8 mouse cellular contexts compared by ENCODE assay signal in the genomic region with DNA sequence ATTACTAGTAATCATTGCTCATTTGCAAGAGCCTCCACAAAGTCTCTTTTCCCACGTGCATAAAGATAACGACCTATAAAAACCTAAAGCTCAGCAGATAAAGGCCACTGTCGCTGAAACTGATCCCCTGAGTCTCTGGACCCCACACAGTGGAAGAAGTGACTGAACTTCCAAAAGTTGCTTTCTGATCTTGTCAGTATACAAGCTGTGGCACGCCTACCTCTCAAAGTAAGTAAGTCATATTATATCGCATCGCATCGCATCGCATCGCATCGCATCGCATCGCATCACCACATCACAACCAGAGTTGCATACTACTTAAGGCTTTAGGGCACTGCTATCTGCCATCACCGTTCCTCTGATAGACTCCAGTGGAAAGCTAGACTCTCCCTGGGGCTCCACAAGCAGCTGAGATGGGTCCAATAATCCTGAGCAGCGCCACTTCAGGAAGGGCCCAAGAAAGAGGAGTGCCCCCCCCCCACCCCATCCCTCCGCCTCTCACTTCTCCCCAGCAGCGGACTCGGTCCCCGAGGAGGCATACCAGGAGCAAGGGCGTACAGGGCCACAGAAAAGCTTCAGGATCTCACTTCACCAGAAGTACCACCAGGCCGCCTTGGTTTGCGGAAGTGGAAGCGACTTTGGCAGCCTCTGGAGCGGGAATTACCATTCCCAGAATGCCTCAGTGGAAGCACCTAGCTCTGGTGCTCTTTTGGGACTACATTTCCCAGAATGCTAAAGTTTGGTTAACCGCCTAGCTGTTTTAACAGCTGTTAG. TPM values are rescaled to one million over a fixed set of nuclear protein-coding genes. Genes with fewer than 3 reads are reported as not detected.
DNase-seq lines count a peak whose midpoint lies in the region; ATAC-seq lines count a peak whose summit lies in the region.

No protein-coding gene starts in this region.

- H3K27ac ChIP-seq in hindbrain, embryonic 12.5 days = peak overlapping the region; percentile 71; the same call in 1 of the 2 replicates
- H3K27ac ChIP-seq in lung, embryonic 16.5 days (ENCODE audit: low read length) = peak overlapping the region; percentile 88

- WGBS in hindbrain, embryonic 12.5 days = 17% methylated on average over 24 of the region's 24 CpGs
- 9% methylated on average over 24 of the region's 24 CpGs for WGBS in lung, embryonic 16.5 days

- H3K27me3 ChIP-seq in hindbrain, embryonic 12.5 days = no peaks in the 10 kb centered on the region
- no peaks in the 10 kb centered on the region for H3K27me3 ChIP-seq in lung, embryonic 16.5 days (ENCODE audit: control insufficient read depth, insufficient read depth, low read depth, low read length)

- peak overlapping the region; percentile 77 for H3K4me2 ChIP-seq in hindbrain, embryonic 12.5 days (replicated peaks)
- peak overlapping the region; percentile 81 for H3K4me2 ChIP-seq in lung, embryonic 16.5 days (ENCODE audit: low read depth, low read length)

- H3K36me3 ChIP-seq in hindbrain, embryonic 12.5 days = peaks cover 25% of the 10 kb centered on the region
- H3K36me3 ChIP-seq in lung, embryonic 16.5 days (ENCODE audit: control insufficient read depth, insufficient read depth, low read length) = peaks cover 17% of the 10 kb centered on the region

- no peaks in the 10 kb centered on the region for H3K9me3 ChIP-seq in hindbrain, embryonic 12.5 days (replicated peaks)
- H3K9me3 ChIP-seq in lung, embryonic 16.5 days (ENCODE audit: control insufficient read depth, low read length) = no peaks in the 10 kb centered on the region

- peaks cover 7% of the 10 kb centered on the region; the same call in 1 of the 2 replicates for H3K4me1 ChIP-seq in hindbrain, embryonic 12.5 days
- peaks cover 7% of the 10 kb centered on the region; the same call in 1 of the 2 replicates for H3K4me1 ChIP-seq in lung, embryonic 16.5 days (replicated peaks; ENCODE audit: control insufficient read depth, insufficient read depth, low read length)

- ATAC-seq in hindbrain, embryonic 12.5 days (ENCODE audit: low FRiP score) = peak; percentile 88
- peak; percentile 94 for ATAC-seq in lung, embryonic 16.5 days (ENCODE audit: low read depth)

- peak overlapping the region; percentile 82 for H3K9ac ChIP-seq in hindbrain, embryonic 12.5 days
- peak overlapping the region; percentile 94 for H3K9ac ChIP-seq in lung, embryonic 16.5 days (ENCODE audit: low read length)

- peak overlapping the region; percentile 62 for H3K4me3 ChIP-seq in hindbrain, embryonic 12.5 days
- H3K4me3 ChIP-seq in lung, embryonic 16.5 days (ENCODE audit: low read length) = peak overlapping the region; percentile 78

- peak; percentile 46 for DNase-seq in adrenal gland, adult 18-20 months (ENCODE audit: low spot score in 2 of 2)
- DNase-seq in cerebellum, postnatal 14 days = peak; percentile 76 to 77
- peak; percentile 25 to 58 for DNase-seq in frontal cortex, postnatal 25 days (ENCODE audit: low spot score in 2 of 2)
- peak; percentile 64 to 71 for DNase-seq in layer of hippocampus, postnatal 10 days (ENCODE audit: low spot score in 2 of 2)
- DNase-seq in ovary, postnatal 10 days (ENCODE audit: low spot score) = peak; percentile 35
- DNase-seq in natural killer cell, adult 2 months (ENCODE audit: low spot score in 2 of 2) = no peak

RNA-seq across cellular contexts. Expression of a gene that starts 3.6 kb away (rescaled TPM):
- total RNA-seq in adrenal gland, adult 18-20 months (2021) = 1 to 10 TPM; 7.2 to 8.2 TPM
- 9.3 and 10.4 TPM in 2 replicates for polyA plus RNA-seq in hindbrain, embryonic 12.5 days (2016; fragmentation: Nextera tagmentation; extraction: Ambion mirVana)
- 10 to 100 TPM; 11.8 to 12.1 TPM for total RNA-seq in layer of hippocampus, postnatal 10 days (2021)
- polyA plus RNA-seq in lung, embryonic 16.5 days (2015; fragmentation: Nextera tagmentation; extraction: Ambion mirVana) = 11.8 and 12.8 TPM in 2 replicates

RNA-seq across cellular contexts. Expression of a gene that starts 29.7 kb away (rescaled TPM):
- 1 to 10 TPM; 3.1 to 3.2 TPM for total RNA-seq in adrenal gland, adult 18-20 months (2021)
- 4.9 and 5.5 TPM in 2 replicates for polyA plus RNA-seq in hindbrain, embryonic 12.5 days (2016; fragmentation: Nextera tagmentation; extraction: Ambion mirVana)
- total RNA-seq in layer of hippocampus, postnatal 10 days (2021) = 1 to 10 TPM; 4.8 to 5.3 TPM
- 4.7 and 5.4 TPM in 2 replicates for polyA plus RNA-seq in lung, embryonic 16.5 days (2015; fragmentation: Nextera tagmentation; extraction: Ambion mirVana)

RNA-seq across cellular contexts. Expression of a gene that starts 32.8 kb away (rescaled TPM):
- total RNA-seq in adrenal gland, adult 18-20 months (2021) = under 1 TPM in 1 of 2 experiments, not detected in 1; 0.19 TPM
- polyA plus RNA-seq in hindbrain, embryonic 12.5 days (2016; fragmentation: Nextera tagmentation; extraction: Ambion mirVana) = 4.8 and 5.2 TPM in 2 replicates
- 1 to 10 TPM; 4.4 to 4.6 TPM for total RNA-seq in layer of hippocampus, postnatal 10 days (2021)
- 6.1 and 6.9 TPM in 2 replicates for polyA plus RNA-seq in lung, embryonic 16.5 days (2015; fragmentation: Nextera tagmentation; extraction: Ambion mirVana)

RNA-seq across cellular contexts. Expression of a gene that starts 46.9 kb away (rescaled TPM):
- total RNA-seq in adrenal gland, adult 18-20 months (2021) = 1 to 10 TPM; 2.1 to 2.9 TPM
- 4.4 and 5.4 TPM in 2 replicates for polyA plus RNA-seq in hindbrain, embryonic 12.5 days (2016; fragmentation: Nextera tagmentation; extraction: Ambion mirVana)
- total RNA-seq in layer of hippocampus, postnatal 10 days (2021) = 1 to 10 TPM; 5.0 to 6.3 TPM
- 3.5 and 4.2 TPM in 2 replicates for polyA plus RNA-seq in lung, embryonic 16.5 days (2015; fragmentation: Nextera tagmentation; extraction: Ambion mirVana)

Comparison
In these comparisons a context has a peak if more than half of its experiments do, and no peak if none do; other contexts are left out.
1. DNase-seq: peak in adrenal gland, adult 18-20 months (2 of 2), cerebellum, postnatal 14 days (2 of 2), frontal cortex, postnatal 25 days (2 of 2), layer of hippocampus, postnatal 10 days (2 of 2) and ovary, postnatal 10 days (single experiment); none in natural killer cell, adult 2 months (0 of 2).
2. RNA of a gene that starts 32.8 kb away (total RNA-seq): 4.4 to 4.6 TPM in layer of hippocampus, postnatal 10 days; 0.19 TPM in adrenal gland, adult 18-20 months; every median in the first group is over 4 times any median in the second.